Mouse (Mus musculus) forebrain, embryonic 11.5 days (tissue): ENCODE results near the gene H2afy2. TPM values are rescaled to one million over a fixed set of nuclear protein-coding genes. Genes with fewer than 3 reads are reported as not detected.

Experiments used
- ATAC-seq: fragments of 200-750 bp; cut with Nextera tagmentation; replicated peaks from 2 replicates; pipeline ENCODE4 v1.8.0; 2017; ENCODE audit warnings: moderate TSS enrichment; ENCODE audit not compliant: low FRiP score
- DNase-seq: peaks from one replicate; pipeline ENCODE4 v3.0.0-alpha.2; 2017; ENCODE audit warnings: low spot score
- H3K27ac ChIP-seq: fragments of 300-500 bp; sonication (generic); 2 replicates; pipeline ENCODE4 v1.5.1; 2014; ENCODE audit warnings: low read depth, low read length
- H3K27me3 ChIP-seq: fragments of 300-500 bp; sonication (generic); 2 replicates; pipeline ENCODE4 v1.6.1; 2014; ENCODE audit warnings: mild to moderate bottlenecking, low read length, mixed read lengths; ENCODE audit not compliant: control insufficient read depth, insufficient read depth
- H3K36me3 ChIP-seq: fragments of 300-500 bp; sonication (generic); 2 replicates; pipeline ENCODE4 v1.6.1; 2014; ENCODE audit warnings: mild to moderate bottlenecking, low read length, moderate library complexity, mixed read lengths; ENCODE audit not compliant: control insufficient read depth, insufficient read depth
- H3K4me1 ChIP-seq: fragments of 300-500 bp; sonication (generic); replicated peaks from 2 replicates; pipeline ENCODE4 v1.6.1; 2014; ENCODE audit warnings: low read length, mixed read lengths; ENCODE audit not compliant: control insufficient read depth, insufficient read depth
- H3K4me2 ChIP-seq: fragments of 300-500 bp; sonication (generic); 2 replicates; pipeline ENCODE4 v1.6.1; 2014; ENCODE audit warnings: low read depth, mild to moderate bottlenecking, low read length, moderate library complexity, mixed read lengths; ENCODE audit not compliant: severe bottlenecking
- H3K4me3 ChIP-seq: fragments of 300-500 bp; sonication (generic); 2 replicates; pipeline ENCODE4 v1.5.1; 2014; ENCODE audit warnings: low read depth, low read length
- H3K9ac ChIP-seq: fragments of 300-500 bp; sonication (generic); 2 replicates; pipeline ENCODE4 v1.6.1; 2014; ENCODE audit warnings: low read length
- H3K9me3 ChIP-seq: fragments of 300-500 bp; sonication (generic); 2 replicates; pipeline ENCODE4 v1.6.1; 2016; ENCODE audit warnings: low read length, mixed read lengths; ENCODE audit not compliant: control insufficient read depth
- WGBS: fragments of 180-500 bp; shearing (Covaris S2); extraction: QIAGEN DNeasy Blood & Tissue Kit; methylation state at CpG from one replicate; pipeline ENCODE4 v1.1.7; 2014; 5-methylcytosine and 5-hydroxymethylcytosine counted together
- polyA plus RNA-seq: library from polyadenylated mRNA; unstranded; fragments of >200 nt; fragmentation: Nextera tagmentation; extraction: Ambion mirVana; gene quantifications from 2 replicates; pipeline ENCODE4 v1.2.1, GENCODE M21; 2014

Gene H2afy2
- polyA plus RNA-seq, 1 experiment from 2014 or later, result 266 TPM

DNA sequence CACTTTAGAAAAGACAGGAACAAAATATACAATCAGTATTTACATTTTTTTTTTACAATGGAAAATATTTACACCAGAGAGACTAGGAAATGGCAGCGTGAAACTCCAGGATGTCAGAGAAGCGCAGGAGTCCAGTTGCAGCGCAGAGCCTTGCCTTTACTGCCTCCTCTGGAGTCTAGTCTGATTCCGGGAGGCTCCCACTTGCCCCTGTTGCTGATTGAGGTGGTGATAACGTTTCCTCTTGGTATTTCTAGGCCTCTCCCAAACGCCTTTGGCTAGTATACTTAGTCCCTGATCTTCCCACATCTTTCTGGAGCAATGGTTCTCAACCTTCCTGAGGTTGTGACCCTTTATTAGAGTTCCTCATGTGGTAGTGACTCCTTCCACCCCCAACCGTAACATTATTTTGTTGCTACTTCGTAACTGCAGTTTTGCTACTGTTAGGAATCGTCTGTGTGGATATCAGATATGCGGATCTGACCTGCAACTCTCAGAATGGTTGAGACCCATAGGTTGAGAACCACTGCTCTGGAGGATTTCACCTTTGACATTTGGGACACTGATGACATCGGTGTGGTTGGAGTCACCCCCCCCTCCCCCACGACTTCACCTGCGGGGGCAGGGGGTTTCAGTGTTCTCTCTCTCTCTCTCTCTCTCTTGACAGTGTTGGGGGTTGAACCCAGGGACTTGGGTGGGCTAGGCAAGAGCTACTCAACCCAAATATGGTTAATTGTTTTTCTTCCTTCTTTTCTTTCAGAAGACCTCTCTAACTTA, 42.2 kb upstream of the H2afy2 start:
- H3K27me3 ChIP-seq, result no peaks in the 10 kb centered on the region
- WGBS, result 67% methylated on average over 13 of the region's 13 CpGs
- DNase-seq (no peak), ATAC-seq (no peak)
- no peaks in the 10 kb centered on the region for H3K36me3 ChIP-seq
- peaks cover 4% of the 10 kb centered on the region for H3K4me1 ChIP-seq
- H3K4me2 ChIP-seq, result no peak overlapping the region
- H3K9me3 ChIP-seq, result no peaks in the 10 kb centered on the region
- H3K9ac ChIP-seq, result no peak overlapping the region
- H3K4me3 ChIP-seq, result no peak overlapping the region
- H3K27ac ChIP-seq, result no peak overlapping the region

DNA sequence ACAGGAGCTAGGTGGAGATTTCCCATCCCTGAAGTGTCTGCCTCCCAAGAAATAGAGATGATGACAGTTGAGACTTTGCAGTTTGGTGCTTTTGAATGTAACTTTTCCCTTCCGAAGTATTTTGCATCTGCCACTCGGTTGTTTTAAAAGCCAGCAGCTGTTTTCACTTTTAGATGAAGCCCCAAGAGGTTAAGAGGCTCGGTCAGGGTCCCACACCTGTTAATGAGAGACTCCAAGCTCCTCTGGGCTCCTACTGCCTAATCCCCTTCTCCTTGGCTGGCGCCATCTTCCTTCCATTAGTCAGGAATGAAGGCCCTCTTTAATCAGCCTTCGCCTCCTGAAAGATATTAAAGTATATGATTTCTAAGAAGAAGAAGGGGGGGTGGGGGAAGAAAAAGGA, 41.6 kb upstream of the H2afy2 start:
- no peak overlapping the region for H3K27ac ChIP-seq
- no peaks in the 10 kb centered on the region for H3K27me3 ChIP-seq
- H3K4me2 ChIP-seq, result no peak overlapping the region
- H3K9me3 ChIP-seq, result no peaks in the 10 kb centered on the region
- no peak overlapping the region for H3K9ac ChIP-seq
- DNase-seq (no peak), ATAC-seq (no peak)
- peaks cover 4% of the 10 kb centered on the region for H3K4me1 ChIP-seq
- H3K4me3 ChIP-seq, result no peak overlapping the region
- H3K36me3 ChIP-seq, result no peaks in the 10 kb centered on the region
- 44% methylated on average over 5 of the region's 5 CpGs for WGBS

GRCm38 (mm10) chr10:61823731-61824115, 39.8 kb upstream of the H2afy2 start:
- Histone ChIP-seq H3K27ac (no peak overlapping the region), H3K9ac (no peak overlapping the region), H3K36me3 (no peaks in the 10 kb centered on the region), H3K4me1 (peaks cover 4% of the 10 kb centered on the region), H3K9me3 (no peaks in the 10 kb centered on the region), H3K4me3 (no peak overlapping the region), H3K27me3 (no peaks in the 10 kb centered on the region), H3K4me2 (no peak overlapping the region)
- ATAC-seq (no peak), DNase-seq (no peak)
- WGBS, result 75% methylated on average over 4 of the region's 4 CpGs

DNA sequence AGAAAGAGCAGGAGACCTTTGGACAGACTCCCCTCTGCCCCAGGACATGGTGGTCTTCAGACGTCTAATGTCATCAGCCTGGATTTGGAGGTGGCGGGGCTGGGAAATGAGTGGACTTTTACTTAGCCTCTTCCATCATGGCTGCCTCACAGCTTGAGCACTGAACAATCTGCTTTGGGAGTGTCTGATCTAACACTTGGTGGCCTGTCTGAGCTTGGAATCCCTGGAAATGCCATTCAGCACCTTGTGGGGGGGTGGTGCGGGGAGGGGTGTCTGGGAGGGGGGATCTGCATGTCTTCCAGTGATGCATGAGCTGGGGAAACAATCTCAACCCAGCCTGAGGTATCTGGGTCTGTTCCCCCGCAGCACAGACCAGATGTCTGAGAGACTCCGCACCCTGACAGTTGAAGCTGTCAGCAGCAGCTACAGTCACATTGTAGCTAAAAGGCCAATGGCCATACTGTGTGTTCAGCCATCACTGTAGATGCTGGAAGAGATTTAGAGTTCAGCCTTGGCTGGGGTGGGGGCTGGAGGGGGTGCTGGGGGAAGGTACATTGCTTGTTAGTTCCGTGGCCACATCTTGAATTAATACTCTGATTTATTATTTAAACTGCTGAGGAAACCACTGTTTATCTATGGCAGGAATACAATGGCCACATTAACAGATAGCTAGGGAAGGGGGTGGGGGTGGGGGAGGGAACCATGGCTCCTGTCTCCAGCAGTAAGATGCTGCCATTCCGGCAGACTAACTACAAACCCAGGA, 39.2 kb upstream of the H2afy2 start:
- no peak overlapping the region for H3K27ac ChIP-seq
- H3K36me3 ChIP-seq, result no peaks in the 10 kb centered on the region
- no peaks in the 10 kb centered on the region for H3K9me3 ChIP-seq
- no peaks in the 10 kb centered on the region for H3K27me3 ChIP-seq
- DNase-seq, result no peak
- WGBS, result 71% methylated on average over 7 of the region's 7 CpGs
- H3K9ac ChIP-seq, result no peak overlapping the region
- peaks cover 4% of the 10 kb centered on the region for H3K4me1 ChIP-seq
- H3K4me2 ChIP-seq, result no peak overlapping the region
- ATAC-seq, result no peak
- H3K4me3 ChIP-seq, result no peak overlapping the region

DNA sequence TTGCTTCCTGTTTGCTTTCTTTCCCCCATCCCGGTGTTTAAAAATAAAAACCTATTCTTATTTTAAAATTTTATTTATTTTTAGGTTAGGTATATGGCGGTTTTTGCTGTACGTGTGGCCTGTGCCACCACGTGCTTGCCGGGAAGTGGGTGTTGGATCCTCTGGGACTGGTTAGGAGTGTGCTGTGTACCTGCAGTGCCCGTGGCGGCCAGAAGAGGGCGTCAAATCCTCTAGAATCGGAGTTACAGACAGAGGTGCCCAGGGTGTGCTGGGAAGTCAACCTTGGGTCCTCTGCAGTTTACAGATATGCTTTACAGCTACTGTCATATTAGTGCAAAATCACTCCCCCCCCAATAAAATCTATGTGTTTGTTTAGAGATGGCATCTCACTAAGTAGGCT, 36.1 kb upstream of the H2afy2 start:
- Histone ChIP-seq H3K36me3 (no peaks in the 10 kb centered on the region), H3K4me1 (no peaks in the 10 kb centered on the region), H3K4me3 (no peak overlapping the region), H3K9ac (no peak overlapping the region), H3K4me2 (no peak overlapping the region), H3K9me3 (no peaks in the 10 kb centered on the region), H3K27ac (no peak overlapping the region), H3K27me3 (no peaks in the 10 kb centered on the region)
- DNase-seq, result no peak
- no peak for ATAC-seq
- WGBS, result 64% methylated on average over 9 of the region's 9 CpGs

DNA sequence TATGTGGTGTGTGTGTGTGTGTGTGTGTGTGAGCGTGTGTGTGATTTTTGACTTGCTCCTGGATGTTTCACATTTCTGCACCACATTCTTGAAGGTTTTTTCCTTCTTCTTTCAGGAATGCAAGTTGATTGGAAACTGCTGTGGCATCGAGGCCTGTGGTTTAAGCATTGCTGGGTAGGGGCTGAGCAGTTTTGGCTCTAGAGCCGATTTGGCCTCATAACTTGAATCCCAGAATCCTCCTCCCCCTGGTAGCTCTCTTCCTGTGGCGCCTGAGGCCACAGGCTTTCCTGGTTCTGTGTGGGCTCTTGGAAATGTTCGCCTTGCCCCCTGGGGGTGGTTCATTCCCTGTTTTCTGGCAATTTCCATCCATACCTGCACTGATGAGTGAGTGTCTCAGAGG, 28.0 kb upstream of the H2afy2 start:
- WGBS, result 63% methylated on average over 5 of the region's 5 CpGs
- Histone ChIP-seq H3K4me1 (no peaks in the 10 kb centered on the region), H3K4me2 (no peak overlapping the region), H3K27me3 (no peaks in the 10 kb centered on the region), H3K9ac (no peak overlapping the region), H3K36me3 (no peaks in the 10 kb centered on the region), H3K27ac (no peak overlapping the region), H3K9me3 (no peaks in the 10 kb centered on the region), H3K4me3 (no peak overlapping the region)
- DNase-seq, result no peak
- no peak for ATAC-seq

DNA sequence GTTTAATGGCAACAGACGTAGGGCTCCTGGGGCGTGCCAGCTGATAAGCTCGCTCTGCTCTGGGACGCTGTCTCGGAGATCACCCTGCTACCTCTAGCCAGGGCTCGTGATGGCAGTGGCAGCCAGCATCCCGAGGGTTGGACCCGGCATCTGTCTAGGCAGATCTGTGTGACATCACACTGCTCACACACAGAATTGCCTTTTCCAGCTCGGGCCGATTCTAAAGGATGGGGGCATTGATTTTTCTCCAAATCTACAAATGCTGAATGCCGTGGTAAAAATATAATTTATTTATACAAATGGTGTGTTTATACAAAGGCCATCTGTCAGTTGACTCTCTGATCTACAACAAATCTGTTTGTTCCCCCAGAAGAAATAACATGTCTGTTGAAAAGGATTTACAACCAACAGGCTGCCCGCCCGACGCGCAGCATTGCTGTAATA, 14.2 kb upstream of the H2afy2 start:
- H3K27ac ChIP-seq, result no peak overlapping the region
- no peaks in the 10 kb centered on the region; the same call in 1 of the 2 replicates for H3K4me1 ChIP-seq
- DNase-seq (no peak), ATAC-seq (no peak)
- no peak overlapping the region for H3K9ac ChIP-seq
- 92% methylated on average over 15 of the region's 15 CpGs for WGBS
- no peak overlapping the region for H3K4me2 ChIP-seq
- H3K27me3 ChIP-seq, result no peaks in the 10 kb centered on the region
- H3K4me3 ChIP-seq, result no peak overlapping the region
- no peaks in the 10 kb centered on the region for H3K9me3 ChIP-seq
- H3K36me3 ChIP-seq, result no peaks in the 10 kb centered on the region

GRCm38 (mm10) chr10:61795458-61795857, 11.5 kb upstream of the H2afy2 start:
- Histone ChIP-seq H3K27ac (no peak overlapping the region), H3K27me3 (no peaks in the 10 kb centered on the region), H3K9me3 (no peaks in the 10 kb centered on the region), H3K9ac (no peak overlapping the region), H3K36me3 (no peaks in the 10 kb centered on the region), H3K4me3 (no peak overlapping the region), H3K4me1 (no peaks in the 10 kb centered on the region; the same call in 1 of the 2 replicates), H3K4me2 (no peak overlapping the region)
- 43% methylated on average over 8 of the region's 8 CpGs for WGBS
- no peak for DNase-seq
- no peak for ATAC-seq
